Mouse (Mus musculus) hindbrain, embryonic 11.5 days (tissue): Measurements from ENCODE around the gene Prr23a1. TPM values are rescaled to one million over a fixed set of nuclear protein-coding genes. Genes with fewer than 3 reads are reported as not detected.

Source experiments
- ATAC-seq: fragments of 200-750 bp; cut with Nextera tagmentation; 2 replicates; pipeline ENCODE4 v1.8.0; 2017; ENCODE audit warnings: mild to moderate bottlenecking, moderate TSS enrichment, moderate library complexity; ENCODE audit not compliant: low FRiP score
- DNase-seq: peaks from one replicate; pipeline ENCODE4 v3.0.0-alpha.2; 2015; ENCODE audit warnings: low spot score
- H3K27ac ChIP-seq: fragments of 300-500 bp; sonication (generic); 2 replicates; pipeline ENCODE4 v1.5.1; 2014; ENCODE audit warnings: mild to moderate bottlenecking, low read depth, low read length
- H3K27me3 ChIP-seq: fragments of 300-500 bp; sonication (generic); 2 replicates; pipeline ENCODE4 v1.6.1; 2014; ENCODE audit warnings: mild to moderate bottlenecking, low read length, moderate library complexity, mixed read lengths; ENCODE audit not compliant: control insufficient read depth, insufficient read depth
- H3K36me3 ChIP-seq: fragments of 300-500 bp; sonication (generic); 2 replicates; pipeline ENCODE4 v1.6.1; 2014; ENCODE audit warnings: mild to moderate bottlenecking, low read length, moderate library complexity, mixed read lengths; ENCODE audit not compliant: control insufficient read depth, insufficient read depth
- H3K4me1 ChIP-seq: fragments of 300-500 bp; sonication (generic); replicated peaks from 2 replicates; pipeline ENCODE4 v1.6.1; 2014; ENCODE audit warnings: low read length, mixed read lengths; ENCODE audit not compliant: control insufficient read depth, insufficient read depth
- H3K4me2 ChIP-seq: fragments of 300-500 bp; sonication (generic); replicated peaks from 2 replicates; pipeline ENCODE4 v1.6.1; 2014; ENCODE audit warnings: mild to moderate bottlenecking, low read depth, low read length
- H3K4me3 ChIP-seq: fragments of 300-500 bp; sonication (generic); 2 replicates; pipeline ENCODE4 v1.5.1; 2014; ENCODE audit warnings: low read depth, low read length
- H3K9ac ChIP-seq: fragments of 300-500 bp; sonication (generic); 2 replicates; pipeline ENCODE4 v1.6.1; 2014; ENCODE audit warnings: low read depth, low read length
- H3K9me3 ChIP-seq: fragments of 300-500 bp; sonication (generic); 2 replicates; pipeline ENCODE4 v1.6.1; 2016; ENCODE audit warnings: low read length; ENCODE audit not compliant: control insufficient read depth
- WGBS: fragments of 180-500 bp; shearing (Covaris S2); extraction: QIAGEN DNeasy Blood & Tissue Kit; methylation state at CpG from one replicate; pipeline ENCODE4 v1.1.7; 2014; 5-methylcytosine and 5-hydroxymethylcytosine counted together
- polyA plus RNA-seq: library from polyadenylated mRNA; unstranded; fragments of >200 nt; fragmentation: Nextera tagmentation; extraction: Ambion mirVana; gene quantifications from 2 replicates; pipeline ENCODE4 v1.2.1, GENCODE M21; 2014

Prr23a1 gene
- polyA plus RNA-seq, 1 experiment from 2014 or later: not detected

- Histone ChIP-seq H3K4me3 (no peak overlapping the region), H3K4me1 (no peaks in the 10 kb centered on the region), H3K27ac (no peak overlapping the region), H3K9me3 (no peaks in the 10 kb centered on the region), H3K9ac (no peak overlapping the region), H3K4me2 (no peak overlapping the region), H3K36me3 (no peaks in the 10 kb centered on the region), H3K27me3 (no peaks in the 10 kb centered on the region)
- ATAC-seq: no peak
- no peak for DNase-seq
- WGBS: 73% methylated on average over 5 of the region's 5 CpGs
Observed at GRCm38 (mm10) chr9:98818971-98819370, 23.3 kb upstream of the Prr23a1 start.

- Histone ChIP-seq H3K27me3 (no peaks in the 10 kb centered on the region), H3K4me2 (no peak overlapping the region), H3K9me3 (no peaks in the 10 kb centered on the region), H3K9ac (no peak overlapping the region), H3K4me1 (no peaks in the 10 kb centered on the region), H3K4me3 (no peak overlapping the region), H3K27ac (no peak overlapping the region), H3K36me3 (no peaks in the 10 kb centered on the region)
- DNase-seq (no peak), ATAC-seq (no peak)
- WGBS: 70% methylated on average over 2 of the region's 2 CpGs
Observed at GRCm38 (mm10) chr9:98819481-98819880, 22.8 kb upstream of the Prr23a1 start.

DNA sequence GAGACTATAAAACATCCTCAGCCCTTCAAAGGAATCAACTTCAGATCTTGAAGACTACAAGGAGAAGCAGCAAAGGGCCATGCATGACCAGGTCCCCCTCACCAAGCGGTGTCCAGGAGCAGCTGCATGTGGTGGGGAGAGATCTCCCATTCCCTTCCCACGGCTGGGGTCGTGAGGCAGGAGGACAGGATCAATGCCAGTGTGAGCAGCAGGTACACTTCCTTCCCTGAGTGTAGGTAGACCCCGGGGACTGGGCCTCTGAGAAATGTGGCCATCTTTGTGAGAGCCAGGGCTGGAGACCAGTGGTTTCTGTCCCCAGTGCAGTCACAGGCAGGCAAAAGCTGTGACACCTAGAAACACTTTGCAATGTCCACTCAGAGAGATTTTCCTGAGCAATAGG, 21.8 kb upstream of the Prr23a1 start:
- H3K4me3 ChIP-seq: no peak overlapping the region
- DNase-seq (no peak), ATAC-seq (no peak)
- H3K9me3 ChIP-seq: no peaks in the 10 kb centered on the region
- no peak overlapping the region for H3K27ac ChIP-seq
- no peak overlapping the region for H3K4me2 ChIP-seq
- no peaks in the 10 kb centered on the region for H3K36me3 ChIP-seq
- H3K9ac ChIP-seq: no peak overlapping the region
- H3K27me3 ChIP-seq: no peaks in the 10 kb centered on the region
- WGBS: 86% methylated on average over 4 of the region's 4 CpGs
- no peaks in the 10 kb centered on the region for H3K4me1 ChIP-seq

DNA sequence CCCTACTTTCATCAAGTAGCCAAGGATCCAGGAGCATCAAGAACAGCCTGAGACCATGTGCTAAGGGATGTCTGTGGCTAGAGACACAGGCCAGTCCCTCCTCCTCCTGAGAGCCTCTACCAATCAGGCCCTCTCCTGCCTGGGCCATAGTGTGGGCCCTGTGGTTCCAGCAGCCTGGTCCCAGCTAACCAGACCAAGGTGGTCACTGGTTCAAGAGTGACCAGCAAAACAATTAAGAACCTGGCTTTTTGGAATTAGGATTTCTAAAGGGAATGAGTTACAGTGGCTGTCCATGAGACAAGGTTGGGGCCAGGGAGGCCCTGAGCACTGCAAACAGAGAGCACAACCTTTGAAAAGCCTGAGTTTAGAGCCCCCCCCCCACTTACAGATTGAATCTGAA, 21.2 kb upstream of the Prr23a1 start:
- Histone ChIP-seq H3K27ac (no peak overlapping the region), H3K27me3 (no peaks in the 10 kb centered on the region), H3K9me3 (no peaks in the 10 kb centered on the region), H3K4me1 (no peaks in the 10 kb centered on the region), H3K36me3 (no peaks in the 10 kb centered on the region), H3K4me2 (no peak overlapping the region), H3K9ac (no peak overlapping the region), H3K4me3 (no peak overlapping the region)
- DNase-seq (no peak), ATAC-seq (no peak)

DNA sequence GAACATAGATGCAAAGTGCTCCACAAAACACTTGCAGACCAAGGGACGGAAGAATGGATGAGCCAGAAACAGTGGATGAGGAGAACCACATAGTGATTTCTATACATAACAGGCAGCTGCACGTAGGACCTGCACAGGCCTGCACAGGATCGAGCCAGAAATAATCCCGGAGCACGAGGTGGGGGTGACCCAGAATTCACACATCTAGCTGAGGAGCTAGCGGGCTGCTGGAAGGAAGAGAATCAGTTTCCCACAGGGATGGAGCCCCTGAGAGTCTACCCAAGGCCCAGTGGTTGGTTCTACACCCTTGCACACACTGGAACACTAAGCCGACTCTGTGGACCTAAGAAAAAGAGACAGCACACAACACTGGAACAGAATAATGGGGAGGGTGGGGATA, 18.5 kb upstream of the Prr23a1 start:
- Histone ChIP-seq H3K27me3 (no peaks in the 10 kb centered on the region), H3K27ac (no peak overlapping the region), H3K4me3 (no peak overlapping the region), H3K4me2 (no peak overlapping the region), H3K9me3 (no peaks in the 10 kb centered on the region), H3K36me3 (no peaks in the 10 kb centered on the region), H3K9ac (no peak overlapping the region), H3K4me1 (no peaks in the 10 kb centered on the region)
- no peak for DNase-seq
- 89% methylated on average over 7 of the region's 7 CpGs for WGBS
- ATAC-seq: no peak

DNA sequence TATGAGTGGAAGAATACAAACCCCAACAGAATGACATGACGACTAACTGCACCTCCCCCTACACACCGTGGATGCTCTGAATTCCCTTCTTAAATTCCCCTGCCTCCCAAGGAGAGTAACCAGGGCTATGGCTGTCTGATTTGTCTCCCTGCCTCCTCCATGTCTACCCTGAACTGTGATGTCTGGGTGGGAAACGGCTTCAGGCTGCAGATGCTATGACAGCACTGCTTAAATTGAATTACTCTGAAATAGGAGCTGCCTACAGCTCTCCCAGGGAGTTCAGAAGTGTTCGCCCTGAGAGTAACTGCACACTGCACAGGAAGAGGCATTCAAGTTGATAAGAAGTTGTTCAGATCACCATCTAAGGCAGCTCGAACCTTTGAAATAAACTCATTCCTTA, 12.8 kb upstream of the Prr23a1 start:
- Histone ChIP-seq H3K27ac (no peak overlapping the region), H3K27me3 (no peaks in the 10 kb centered on the region), H3K4me1 (no peaks in the 10 kb centered on the region), H3K4me3 (no peak overlapping the region), H3K9ac (no peak overlapping the region), H3K9me3 (no peaks in the 10 kb centered on the region), H3K36me3 (no peaks in the 10 kb centered on the region), H3K4me2 (no peak overlapping the region)
- ATAC-seq (no peak), DNase-seq (no peak)
- 51% methylated on average over 5 of the region's 5 CpGs for WGBS

DNA sequence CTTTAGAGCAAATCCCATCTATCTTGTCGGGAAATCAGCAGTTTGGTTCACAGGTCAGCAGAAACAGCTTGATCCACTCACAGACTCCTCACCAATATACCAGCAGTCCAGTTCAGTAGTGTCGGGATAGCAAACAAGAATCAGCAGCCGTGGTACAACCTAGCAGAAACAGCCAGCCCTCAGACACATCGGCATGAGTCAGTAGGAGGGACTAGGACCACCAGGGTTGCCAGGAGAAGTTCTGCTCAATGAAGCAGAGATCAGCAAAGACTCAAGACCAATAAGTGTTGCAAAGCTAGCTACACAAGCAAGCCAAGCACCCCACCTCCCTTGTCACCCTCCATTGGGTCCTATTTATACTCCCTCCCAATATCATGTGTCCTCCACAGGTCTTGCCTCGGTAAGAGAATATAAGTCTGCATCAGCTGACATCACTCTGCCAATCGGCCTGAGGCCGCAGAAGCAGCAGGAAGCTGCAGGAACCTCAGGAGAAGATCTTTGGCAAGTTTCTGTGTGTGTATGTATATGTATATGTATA, 4.7 kb upstream of the Prr23a1 start:
- Histone ChIP-seq H3K27me3 (no peaks in the 10 kb centered on the region), H3K4me3 (no peak overlapping the region), H3K9ac (no peak overlapping the region), H3K27ac (no peak overlapping the region), H3K36me3 (no peaks in the 10 kb centered on the region), H3K4me2 (no peak overlapping the region), H3K9me3 (no peaks in the 10 kb centered on the region), H3K4me1 (no peaks in the 10 kb centered on the region)
- DNase-seq (no peak), ATAC-seq (no peak)
- WGBS: 84% methylated on average over 7 of the region's 7 CpGs

GRCm38 (mm10) chr9:98856210-98856609, 13.9 kb downstream of the Prr23a1 start, which contains the start of gene Prr23a2:
Prr23a2 (plus strand) TSS chr9:98856494.
- Histone ChIP-seq H3K27me3 (no peaks in the 10 kb centered on the region), H3K4me3 (no peak within 1 kb of the TSS), H3K9me3 (no peaks in the 10 kb centered on the region), H3K4me1 (no peaks in the 10 kb centered on the region), H3K36me3 (no peaks in the 10 kb centered on the region), H3K9ac (no peak within 1 kb of the TSS), H3K4me2 (no peak within 1 kb of the TSS), H3K27ac (no peak within 1 kb of the TSS)
- WGBS: 75% methylated on average over 18 of the region's 18 CpGs
- ATAC-seq (no peak), DNase-seq (no peak)

DNA sequence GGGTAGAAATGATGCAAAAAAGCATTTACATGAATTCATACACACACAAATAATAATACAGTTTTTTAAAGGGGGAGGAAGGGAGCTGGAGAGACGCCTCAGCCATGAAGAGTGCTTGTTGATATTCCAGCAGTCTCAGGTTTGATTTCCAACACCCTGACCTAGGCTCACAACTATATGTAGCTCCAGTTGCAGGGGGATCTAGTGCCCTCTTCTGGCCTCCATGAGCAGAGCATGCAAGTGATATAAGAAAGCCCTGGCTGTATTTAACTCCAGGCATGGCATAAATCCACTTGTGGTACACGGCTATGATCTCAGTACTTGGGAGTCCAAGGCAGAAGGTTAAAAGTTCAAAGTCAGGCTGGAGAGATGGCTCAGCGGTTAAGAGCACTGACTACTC, 21.2 kb downstream of the Prr23a1 start:
- no peak for ATAC-seq
- H3K27ac ChIP-seq: no peak overlapping the region
- H3K9ac ChIP-seq: no peak overlapping the region
- H3K36me3 ChIP-seq: no peaks in the 10 kb centered on the region
- no peaks in the 10 kb centered on the region for H3K27me3 ChIP-seq
- no peaks in the 10 kb centered on the region for H3K9me3 ChIP-seq
- H3K4me2 ChIP-seq: no peak overlapping the region
- H3K4me1 ChIP-seq: no peaks in the 10 kb centered on the region
- DNase-seq: no peak
- H3K4me3 ChIP-seq: no peak overlapping the region
- WGBS: 83% methylated on average over 3 of the region's 3 CpGs
